Mouse (Mus musculus) myocyte (in vitro differentiated cells): ENCODE results near the gene March6.

ENCODE experiments used
- CEBPB ChIP-seq: IDR thresholded peaks from 2 replicates; pipeline ENCODE4 v1.6.1; 2011; ENCODE audit warnings: mild to moderate bottlenecking, moderate library complexity; ENCODE audit not compliant: poor library complexity, insufficient read depth, severe bottlenecking
- MYOD1 ChIP-seq, 3 experiments: IDR thresholded peaks; one replicate each; pipeline ENCODE4 v1.6.1; 2011; ENCODE audit warnings: control low read depth in 2 of 3, low read depth in 2 of 3, mild to moderate bottlenecking in 2 of 3, moderate library complexity in 1 of 3; ENCODE audit not compliant: insufficient read length in 2 of 3, control insufficient read depth in 1 of 3
- MYOG ChIP-seq, 3 experiments: IDR thresholded peaks; one replicate each; pipeline ENCODE4 v1.6.1; 2011; ENCODE audit warnings: control low read depth in 2 of 3, low read depth in 2 of 3, mild to moderate bottlenecking in 2 of 3; ENCODE audit not compliant: insufficient read length in 2 of 3, control insufficient read depth in 1 of 3, insufficient read depth in 1 of 3
- POLR2A ChIP-seq: IDR thresholded peaks from one replicate; pipeline ENCODE4 v1.6.1; 2011; ENCODE audit warnings: low read depth, mild to moderate bottlenecking, control low read depth, moderate library complexity; ENCODE audit not compliant: insufficient read length
- POLR2AphosphoS2 ChIP-seq: IDR thresholded peaks from one replicate; pipeline ENCODE4 v1.6.1; 2011; ENCODE audit warnings: low read depth, control low read depth; ENCODE audit not compliant: insufficient read length
- REST ChIP-seq: IDR thresholded peaks from one replicate; pipeline ENCODE4 v1.6.1; 2011; ENCODE audit warnings: mild to moderate bottlenecking, control low read depth, moderate library complexity; ENCODE audit not compliant: insufficient read depth, insufficient read length
- SRF ChIP-seq: IDR thresholded peaks from one replicate; pipeline ENCODE4 v1.6.1; 2011; ENCODE audit warnings: low read depth; ENCODE audit not compliant: control insufficient read depth, insufficient read length
- TCF12 ChIP-seq: IDR thresholded peaks from one replicate; pipeline ENCODE4 v1.6.1; 2011; ENCODE audit warnings: mild to moderate bottlenecking, control low read depth; ENCODE audit not compliant: poor library complexity, insufficient read depth, severe bottlenecking
- USF1 ChIP-seq: IDR thresholded peaks from one replicate; pipeline ENCODE4 v1.6.1; 2011; ENCODE audit warnings: low read depth, mild to moderate bottlenecking, control low read depth, moderate library complexity

DNA sequence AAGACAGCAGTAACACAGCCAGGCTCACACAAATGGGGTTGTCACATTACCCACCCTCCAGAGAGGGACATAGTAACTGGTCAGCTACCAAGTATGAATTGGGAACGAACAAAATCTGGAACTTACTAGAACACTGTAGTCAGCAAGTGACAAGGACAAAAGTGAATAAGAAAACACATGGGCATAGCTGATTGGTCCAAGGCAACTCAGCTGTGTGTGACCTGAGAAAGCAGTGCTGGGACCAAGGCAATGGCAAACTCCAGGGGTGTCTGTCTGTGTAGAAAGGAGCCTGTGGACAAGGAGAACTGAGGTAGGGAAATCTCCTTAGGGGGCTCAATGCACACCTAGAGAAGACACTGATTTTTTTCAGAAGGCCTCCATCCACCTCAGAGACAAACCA, 19.1 kb downstream of the March6 start:
- TF ChIP-seq REST (no peak), SRF (no peak), POLR2AphosphoS2 (no peak), POLR2A (no peak), USF1 (no peak), TCF12 (no peak), CEBPB (no peak), MYOD1 (IDR thresholded peaks at IDR 0.05; ENCODE audit: control insufficient read depth in 1 of 3, insufficient read length in 2 of 3, low read depth in 2 of 3) (no peak), MYOG (IDR thresholded peaks at IDR 0.05; ENCODE audit: control insufficient read depth in 1 of 3, insufficient read depth in 1 of 3, insufficient read length in 2 of 3, low read depth in 2 of 3) (no peak)
